ENCODE assay signal across 13 mouse cellular contexts in the genomic region with DNA sequence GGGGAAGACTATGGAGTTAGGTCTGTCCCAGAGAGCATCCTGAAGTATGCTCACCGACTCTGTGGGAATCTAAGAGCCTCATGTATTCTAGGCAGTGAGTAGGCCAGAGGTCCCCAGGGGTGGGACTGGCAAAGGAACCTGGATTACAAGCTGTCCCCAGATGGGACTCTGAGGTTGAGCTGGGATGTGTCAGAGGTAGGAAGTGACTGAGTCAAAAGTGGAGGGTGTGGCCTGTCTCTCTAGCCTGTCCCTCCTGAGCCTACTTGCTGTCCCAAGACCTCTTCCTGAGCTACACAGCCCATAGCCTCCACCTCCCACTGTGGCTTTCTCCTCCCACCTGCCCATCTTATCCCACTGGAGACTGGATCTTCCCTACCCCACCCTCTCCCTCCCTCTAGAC. TPM values are rescaled to one million over a fixed set of nuclear protein-coding genes. Genes with fewer than 3 reads are reported as not detected.
A peak's percentile ranks its signal among the peaks of the same experiment; 100 is the strongest.
DNase-seq lines count a peak whose midpoint lies in the region; ATAC-seq lines count a peak whose summit lies in the region.
"Had no signal": no experiment of that assay in that cellular context is flagged by ENCODE, and none has a peak within 500 bp of the region (broad histone marks: within the 10 kb centered on the region; RNA-seq: fewer than 3 reads in every experiment).

No protein-coding gene starts in this region.

- no peak overlapping the region for H3K27ac ChIP-seq in forebrain, embryonic 15.5 days (replicated peaks)
- H3K27ac ChIP-seq in forebrain, embryonic 11.5 days (ENCODE audit: low read depth, low read length), result no peak overlapping the region
- H3K27ac ChIP-seq in hindbrain, embryonic 15.5 days (replicated peaks), result no peak overlapping the region
- no peak overlapping the region for H3K27ac ChIP-seq in hindbrain, embryonic 10.5 days

- H3K4me1 ChIP-seq in forebrain, embryonic 15.5 days, result peaks cover 20% of the 10 kb centered on the region
- no peaks in the 10 kb centered on the region for H3K4me1 ChIP-seq in forebrain, embryonic 11.5 days (replicated peaks; ENCODE audit: control insufficient read depth, insufficient read depth, low read length)
- peaks cover 26% of the 10 kb centered on the region for H3K4me1 ChIP-seq in hindbrain, embryonic 15.5 days (replicated peaks)
- H3K4me1 ChIP-seq in hindbrain, embryonic 10.5 days (replicated peaks), result peaks cover 29% of the 10 kb centered on the region

- H3K27me3 ChIP-seq in forebrain, embryonic 15.5 days, result 0 out of 2 replicates have a peak, but pooled peaks cover 4% of the 10 kb centered on the region
- peaks cover 20% of the 10 kb centered on the region for H3K27me3 ChIP-seq in forebrain, embryonic 11.5 days (ENCODE audit: control insufficient read depth, insufficient read depth, low read length)
- H3K27me3 ChIP-seq in hindbrain, embryonic 15.5 days, result no peaks in the 10 kb centered on the region
- H3K27me3 ChIP-seq in hindbrain, embryonic 10.5 days (ENCODE audit: insufficient read depth, poor library complexity, severe bottlenecking), result peaks cover 61% of the 10 kb centered on the region

- H3K4me3 ChIP-seq in forebrain, embryonic 15.5 days, result peak overlapping the region; percentile 63
- no peak overlapping the region for H3K4me3 ChIP-seq in forebrain, embryonic 11.5 days (ENCODE audit: low read depth, low read length)
- H3K4me3 ChIP-seq in hindbrain, embryonic 15.5 days, result peak overlapping the region; percentile 58
- no peak overlapping the region for H3K4me3 ChIP-seq in hindbrain, embryonic 10.5 days

- no peaks in the 10 kb centered on the region for H3K9me3 ChIP-seq in forebrain, embryonic 15.5 days
- no peaks in the 10 kb centered on the region for H3K9me3 ChIP-seq in forebrain, embryonic 11.5 days (ENCODE audit: control insufficient read depth, low read length)
- no peaks in the 10 kb centered on the region for H3K9me3 ChIP-seq in hindbrain, embryonic 15.5 days
- H3K9me3 ChIP-seq in hindbrain, embryonic 10.5 days, result no peaks in the 10 kb centered on the region

- no peak overlapping the region for H3K9ac ChIP-seq in forebrain, embryonic 15.5 days (replicated peaks)
- no peak overlapping the region for H3K9ac ChIP-seq in forebrain, embryonic 11.5 days (ENCODE audit: low read length)
- H3K9ac ChIP-seq in hindbrain, embryonic 15.5 days, result 0 out of 2 replicates have a peak overlapping the region, but pooled peaks have one; percentile 74

- H3K4me2 ChIP-seq in forebrain, embryonic 15.5 days (replicated peaks), result peak overlapping the region; percentile 98
- no peak overlapping the region for H3K4me2 ChIP-seq in forebrain, embryonic 11.5 days (ENCODE audit: low read depth, low read length, severe bottlenecking)
- H3K4me2 ChIP-seq in hindbrain, embryonic 15.5 days, result peak overlapping the region; percentile 90

- 81% methylated on average over 1 of the region's 1 CpGs for WGBS in forebrain, embryonic 15.5 days
- 61% methylated on average over 1 of the region's 1 CpGs for WGBS in forebrain, embryonic 11.5 days
- WGBS in hindbrain, embryonic 15.5 days, result 70% methylated on average over 1 of the region's 1 CpGs
- WGBS in hindbrain, embryonic 10.5 days, result 69% methylated on average over 1 of the region's 1 CpGs

- H3K36me3 ChIP-seq in forebrain, embryonic 15.5 days, result no peaks in the 10 kb centered on the region
- no peaks in the 10 kb centered on the region for H3K36me3 ChIP-seq in forebrain, embryonic 11.5 days (ENCODE audit: control insufficient read depth, insufficient read depth, low read length)
- H3K36me3 ChIP-seq in hindbrain, embryonic 15.5 days, result no peaks in the 10 kb centered on the region
- H3K36me3 ChIP-seq in hindbrain, embryonic 10.5 days, result no peaks in the 10 kb centered on the region

- DNase-seq in forebrain, embryonic 11.5 days (ENCODE audit: low spot score), result no peak
- no peak for DNase-seq in hindbrain, embryonic 10.5 days (ENCODE audit: low spot score)
- peak; percentile 31 for DNase-seq in 416B (ENCODE audit: low read depth)
- DNase-seq in kidney, adult 9 months, result no peak
- no peak for DNase-seq in cerebellum, adult 11-12 months
- DNase-seq: adrenal gland, adult 8-10 months; kidney, postnatal 36 days; lung, embryonic 14.5 days had no signal

- ATAC-seq in forebrain, embryonic 15.5 days (replicated peaks), result no peak
- ATAC-seq in forebrain, embryonic 11.5 days (replicated peaks; ENCODE audit: low FRiP score), result no peak
- ATAC-seq in hindbrain, embryonic 15.5 days (ENCODE audit: low FRiP score, low read depth), result no peak
- 0 out of 2 replicates have a peak, but pooled peaks have one; percentile 12 for ATAC-seq in megakaryocyte progenitor cell, adult 5-6 weeks (replicated peaks; ENCODE audit: poor library complexity)
- ATAC-seq: CD4-positive, CD25-positive, alpha-beta regulatory T cell, adult 4 months had no signal

RNA-seq across cellular contexts. Expression of a gene that starts 1.6 kb away (rescaled TPM):
- polyA plus RNA-seq in forebrain, embryonic 15.5 days (2015; fragmentation: Nextera tagmentation; extraction: Ambion mirVana), result 7.2 and 7.9 TPM in 2 replicates
- polyA plus RNA-seq in forebrain, embryonic 11.5 days (2014; fragmentation: Nextera tagmentation; extraction: Ambion mirVana), result 0.16 TPM in 1 of 2 replicates, not detected in the other
- polyA plus RNA-seq in hindbrain, embryonic 15.5 days (2015; fragmentation: Nextera tagmentation; extraction: Ambion mirVana), result 8.7 and 11.6 TPM in 2 replicates
- polyA plus RNA-seq in hindbrain, embryonic 10.5 days (2016; fragmentation: Nextera tagmentation; extraction: Ambion mirVana), result 0.30 and 0.52 TPM in 2 replicates
- total RNA-seq in megakaryocyte progenitor cell, adult 5-6 weeks (2015), result 0.12 TPM in 1 of 2 replicates, not detected in the other
- total RNA-seq in megakaryocyte progenitor cell, adult 5-6 weeks (2017), result not detected in 2 replicates
- total RNA-seq: hematopoietic stem cell, adult 5-6 weeks had no signal
- polyA plus RNA-seq: CD4-positive, CD25-positive, alpha-beta regulatory T cell, adult 4 months had no signal

RNA-seq across cellular contexts. Expression of a gene that starts 16.9 kb away (rescaled TPM):
- polyA plus RNA-seq in forebrain, embryonic 15.5 days (2015; fragmentation: Nextera tagmentation; extraction: Ambion mirVana), result 0.69 and 0.75 TPM in 2 replicates
- 0.17 and 0.45 TPM in 2 replicates for polyA plus RNA-seq in forebrain, embryonic 11.5 days (2014; fragmentation: Nextera tagmentation; extraction: Ambion mirVana)
- polyA plus RNA-seq in hindbrain, embryonic 15.5 days (2015; fragmentation: Nextera tagmentation; extraction: Ambion mirVana), result 0.34 and 0.70 TPM in 2 replicates
- polyA plus RNA-seq in hindbrain, embryonic 10.5 days (2016; fragmentation: Nextera tagmentation; extraction: Ambion mirVana), result 0.25 and 0.27 TPM in 2 replicates
- 0.59 TPM in 1 of 2 replicates, not detected in the other for total RNA-seq in megakaryocyte progenitor cell, adult 5-6 weeks (2015)
- total RNA-seq in megakaryocyte progenitor cell, adult 5-6 weeks (2017), result 0.24 TPM in 1 of 2 replicates, not detected in the other

RNA-seq across cellular contexts. Expression of a gene that starts 47.4 kb away (rescaled TPM):
- polyA plus RNA-seq in forebrain, embryonic 15.5 days (2015; fragmentation: Nextera tagmentation; extraction: Ambion mirVana), result 146 and 152 TPM in 2 replicates
- 83.2 and 83.7 TPM in 2 replicates for polyA plus RNA-seq in forebrain, embryonic 11.5 days (2014; fragmentation: Nextera tagmentation; extraction: Ambion mirVana)
- polyA plus RNA-seq in hindbrain, embryonic 15.5 days (2015; fragmentation: Nextera tagmentation; extraction: Ambion mirVana), result 145 and 146 TPM in 2 replicates
- 89.7 and 98.6 TPM in 2 replicates for polyA plus RNA-seq in hindbrain, embryonic 10.5 days (2016; fragmentation: Nextera tagmentation; extraction: Ambion mirVana)
- 32.4 and 41.8 TPM in 2 replicates for total RNA-seq in megakaryocyte progenitor cell, adult 5-6 weeks (2015)
- total RNA-seq in megakaryocyte progenitor cell, adult 5-6 weeks (2017), result 66.7 and 69.5 TPM in 2 replicates

Comparison
In these comparisons a context has a peak if more than half of its experiments do, and no peak if none do; other contexts are left out.
1. H3K4me3 ChIP-seq: peak in forebrain, embryonic 15.5 days (single experiment) and hindbrain, embryonic 15.5 days (single experiment); none in forebrain, embryonic 11.5 days (single experiment) and hindbrain, embryonic 10.5 days (single experiment).